Mouse (Mus musculus) ES-E14 (cell line): ENCODE data around the gene Wee2.
A peak's percentile ranks its signal among the peaks of the same experiment; 100 is the strongest.

ENCODE experiments used
- CHD2 ChIP-seq: IDR thresholded peaks from 2 replicates; pipeline ENCODE4 v1.6.1; 2014; ENCODE audit warnings: mild to moderate bottlenecking, low read depth, low read length, inconsistent platforms
- HCFC1 ChIP-seq: IDR thresholded peaks from 2 replicates; pipeline ENCODE4 v1.6.1; 2012; ENCODE audit warnings: low read length, inconsistent platforms, borderline replicate concordance; ENCODE audit not compliant: insufficient read depth
- MAFK ChIP-seq: IDR thresholded peaks from 2 replicates; pipeline ENCODE4 v1.6.1; 2014; ENCODE audit warnings: mild to moderate bottlenecking, low read depth, low read length, inconsistent platforms; ENCODE audit not compliant: insufficient read depth
- ZC3H11A ChIP-seq: IDR thresholded peaks from 2 replicates; pipeline ENCODE4 v1.6.1; 2012; ENCODE audit warnings: low read depth, mild to moderate bottlenecking, inconsistent platforms, low read length, borderline replicate concordance
- ZNF384 ChIP-seq: IDR thresholded peaks from 2 replicates; pipeline ENCODE4 v1.6.1; 2012; ENCODE audit warnings: low read depth, low read length, inconsistent platforms

GRCm38 (mm10) chr6:40470916-40471719 is 32.2 kb downstream of the Wee2 start, which contains the start of gene Ssbp1:
- peak; percentile 82 for TF ChIP-seq HCFC1
- TF ChIP-seq ZNF384: no peak
- no peak for TF ChIP-seq ZC3H11A
- no peak for TF ChIP-seq MAFK
- TF ChIP-seq CHD2: peak; percentile 99
